Comparison of ENCODE assay signal across 10 mouse cellular contexts in genomic region chr4:152264177-152264530, GRCm38 (mm10). TPM values are rescaled to one million over a fixed set of nuclear protein-coding genes. Genes with fewer than 3 reads are reported as not detected.
DNase-seq lines count a peak whose midpoint lies in the region; ATAC-seq and TF ChIP-seq lines count a peak whose summit lies in the region.
"Had no signal": no experiment of that assay in that cellular context is flagged by ENCODE, and none has a peak within 500 bp of the region (broad histone marks: within the 10 kb centered on the region; RNA-seq: fewer than 3 reads in every experiment).

No protein-coding gene starts in this region.

- H3K4me3 ChIP-seq in E14TG2a.4 (replicated peaks; ENCODE audit: low read length) = peak overlapping the region; percentile 55
- H3K4me3 ChIP-seq in intestine, embryonic 16.5 days (ENCODE audit: low read length) = no peak overlapping the region
- H3K4me3 ChIP-seq: lung, embryonic 15.5 days had no signal

- H3K36me3 ChIP-seq in E14TG2a.4 (ENCODE audit: insufficient read depth, low read length) = peaks cover 39% of the 10 kb centered on the region
- no peaks in the 10 kb centered on the region; the same call in 1 of the 2 replicates for H3K36me3 ChIP-seq in intestine, embryonic 16.5 days (ENCODE audit: control insufficient read depth, insufficient read depth, low read length)
- H3K36me3 ChIP-seq: lung, embryonic 15.5 days had no signal

- H3K4me1 ChIP-seq in E14TG2a.4 (replicated peaks; ENCODE audit: low read depth, low read length) = peaks cover 63% of the 10 kb centered on the region
- peaks cover 16% of the 10 kb centered on the region for H3K4me1 ChIP-seq in intestine, embryonic 16.5 days (ENCODE audit: control insufficient read depth, insufficient read depth, low read length)

- DNase-seq in cerebellum, postnatal 10 days = peak; percentile 47 to 64
- DNase-seq in cerebellum, postnatal 14 days = no peak
- peak; percentile 34 for DNase-seq in kidney, adult 18-20 months
- no peak for DNase-seq in kidney, postnatal 25 days
- no peak for DNase-seq in frontal cortex, postnatal 10 days (ENCODE audit: low spot score in 2 of 2)

- no peak overlapping the region for H3K4me2 ChIP-seq in intestine, embryonic 16.5 days (ENCODE audit: low read depth, low read length)
- H3K4me2 ChIP-seq: lung, embryonic 15.5 days had no signal

- H3K9ac ChIP-seq in intestine, embryonic 16.5 days (ENCODE audit: low read depth, low read length) = 0 out of 2 replicates have a peak overlapping the region, but pooled peaks have one; percentile 21
- H3K9ac ChIP-seq: lung, embryonic 15.5 days had no signal

- H3K27ac ChIP-seq in intestine, embryonic 16.5 days (ENCODE audit: low read length) = 0 out of 2 replicates have a peak overlapping the region, but pooled peaks have one; percentile 23
- H3K27ac ChIP-seq: lung, embryonic 15.5 days had no signal

- WGBS in intestine, embryonic 16.5 days = 50% methylated on average over 4 of the region's 4 CpGs

- H3K27me3 ChIP-seq in E14TG2a.4 (ENCODE audit: insufficient read depth, low read length) = no peaks in the 10 kb centered on the region
- H3K27me3 ChIP-seq in intestine, embryonic 16.5 days (replicated peaks; ENCODE audit: control insufficient read depth, insufficient read depth, low read length) = no peaks in the 10 kb centered on the region
- H3K27me3 ChIP-seq: lung, embryonic 15.5 days had no signal

- ATAC-seq in intestine, embryonic 16.5 days = peak; percentile 20; the same call in 1 of the 2 replicates
- no peak for ATAC-seq in CD4-positive, CD25-positive, alpha-beta regulatory T cell, adult 4 months

- no peak for TF ChIP-seq CTCF in E14TG2a.4 (conservative IDR thresholded peaks at IDR 0.05; ENCODE audit: low read length)

- no peaks in the 10 kb centered on the region for H3K9me3 ChIP-seq in E14TG2a.4 (ENCODE audit: low read length)
- no peaks in the 10 kb centered on the region for H3K9me3 ChIP-seq in intestine, embryonic 16.5 days (ENCODE audit: control insufficient read depth, low read length)
- H3K9me3 ChIP-seq: lung, embryonic 15.5 days had no signal

RNA-seq across cellular contexts. Expression of gene Gpr153, which starts 9.9 kb away (rescaled TPM):
- polyA plus RNA-seq in intestine, embryonic 16.5 days (2015; fragmentation: Nextera tagmentation; extraction: Ambion mirVana) = 3.4 and 4.7 TPM in 2 replicates
- under 1 TPM in 1 of 2 experiments, not detected in 1; 0.13 TPM for polyA plus RNA-seq in CD4-positive, CD25-positive, alpha-beta regulatory T cell, adult 4 months (2017; shearing (Covaris generic))

RNA-seq across cellular contexts. Expression of gene Hes3, which starts 27.3 kb away (rescaled TPM):
- not detected in 2 replicates for polyA plus RNA-seq in intestine, embryonic 16.5 days (2015; fragmentation: Nextera tagmentation; extraction: Ambion mirVana)
- not detected for polyA plus RNA-seq in CD4-positive, CD25-positive, alpha-beta regulatory T cell, adult 4 months (2017; shearing (Covaris generic))
- polyA plus RNA-seq: C2C12; lung, embryonic 15.5 days had no signal

RNA-seq across cellular contexts. Expression of gene Icmt, which starts 32.9 kb away (rescaled TPM):
- polyA plus RNA-seq in intestine, embryonic 16.5 days (2015; fragmentation: Nextera tagmentation; extraction: Ambion mirVana) = 13.7 and 15.4 TPM in 2 replicates
- 1 to 10 TPM; 3.9 to 8.2 TPM for polyA plus RNA-seq in CD4-positive, CD25-positive, alpha-beta regulatory T cell, adult 4 months (2017; shearing (Covaris generic))

RNA-seq across cellular contexts. Expression of gene Rnf207, which starts 54.6 kb away (rescaled TPM):
- 1.5 and 1.8 TPM in 2 replicates for polyA plus RNA-seq in intestine, embryonic 16.5 days (2015; fragmentation: Nextera tagmentation; extraction: Ambion mirVana)
- polyA plus RNA-seq in CD4-positive, CD25-positive, alpha-beta regulatory T cell, adult 4 months (2017; shearing (Covaris generic)) = not detected

Comparison
In these comparisons a context has a peak if more than half of its experiments do, and no peak if none do; other contexts are left out.
1. DNase-seq: peak in cerebellum, postnatal 10 days (2 of 2) and kidney, adult 18-20 months (single experiment); none in cerebellum, postnatal 14 days (0 of 2), kidney, postnatal 25 days (0 of 2) and frontal cortex, postnatal 10 days (0 of 2).